Mouse (Mus musculus): ENCODE measurements around the gene Lias.

The Lias gene

DNA sequence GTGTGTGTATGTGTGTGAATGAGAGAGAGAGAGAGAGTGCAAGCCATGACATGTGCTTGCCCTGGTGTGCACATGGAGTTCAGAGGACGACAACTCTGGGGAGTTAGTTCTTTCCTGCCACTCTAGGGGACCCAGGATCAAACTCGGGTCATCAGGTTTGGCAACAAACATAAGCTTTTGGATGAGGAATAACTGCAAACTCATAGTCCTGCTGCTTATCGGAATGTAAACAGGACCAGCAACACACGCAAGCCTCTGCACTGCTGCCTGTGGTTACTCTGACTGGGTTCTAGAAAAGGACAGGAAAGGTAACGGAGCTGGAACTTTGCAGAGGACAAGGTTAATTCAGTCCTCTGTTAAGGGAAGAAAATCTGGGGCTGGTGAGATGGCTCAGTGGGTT, 34.0 kb downstream of the Lias start:
- DNase-seq (ENCODE audit: low spot score in 2 of 2): no peak

DNA sequence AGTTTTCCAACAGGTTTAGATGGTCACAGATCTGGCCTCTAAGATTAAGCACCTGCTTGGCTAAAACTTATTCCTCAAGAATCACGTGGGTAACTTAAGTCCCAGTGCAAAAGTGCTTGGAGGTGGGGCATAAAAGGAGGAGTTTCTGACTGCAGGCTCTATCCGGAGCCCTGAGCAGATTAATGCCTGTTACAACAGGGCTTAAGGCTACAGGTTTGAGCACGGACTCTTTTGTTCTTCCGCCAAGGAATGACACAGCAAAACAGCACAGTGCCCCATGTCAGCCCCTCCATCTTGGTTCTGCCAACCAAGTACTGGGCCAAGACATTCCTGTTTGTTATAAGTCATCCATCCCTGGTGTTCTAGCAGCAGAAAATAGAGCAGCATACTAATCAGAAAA, 37.0 kb downstream of the Lias start:
- no peak for DNase-seq (ENCODE audit: low spot score in 2 of 2)

DNA sequence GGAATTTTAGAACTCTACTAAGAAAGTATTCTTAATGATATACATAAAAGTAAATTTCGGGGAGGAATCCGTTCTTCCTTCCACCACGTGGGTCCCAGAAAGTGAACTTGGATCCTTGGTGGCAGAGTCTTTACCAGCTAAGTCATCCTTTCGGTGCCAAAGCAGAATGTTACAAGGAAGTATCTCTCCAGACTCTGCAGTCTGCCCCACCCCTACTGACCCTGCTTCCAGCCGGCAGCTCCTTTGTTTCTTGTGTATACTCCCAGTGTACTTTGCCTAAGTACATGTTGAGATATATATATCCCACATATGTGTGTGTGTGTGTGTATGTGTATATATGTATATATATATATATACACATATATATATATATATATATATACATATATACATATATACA, 38.1 kb downstream of the Lias start:
- DNase-seq (ENCODE audit: low spot score in 2 of 2): no peak

DNA sequence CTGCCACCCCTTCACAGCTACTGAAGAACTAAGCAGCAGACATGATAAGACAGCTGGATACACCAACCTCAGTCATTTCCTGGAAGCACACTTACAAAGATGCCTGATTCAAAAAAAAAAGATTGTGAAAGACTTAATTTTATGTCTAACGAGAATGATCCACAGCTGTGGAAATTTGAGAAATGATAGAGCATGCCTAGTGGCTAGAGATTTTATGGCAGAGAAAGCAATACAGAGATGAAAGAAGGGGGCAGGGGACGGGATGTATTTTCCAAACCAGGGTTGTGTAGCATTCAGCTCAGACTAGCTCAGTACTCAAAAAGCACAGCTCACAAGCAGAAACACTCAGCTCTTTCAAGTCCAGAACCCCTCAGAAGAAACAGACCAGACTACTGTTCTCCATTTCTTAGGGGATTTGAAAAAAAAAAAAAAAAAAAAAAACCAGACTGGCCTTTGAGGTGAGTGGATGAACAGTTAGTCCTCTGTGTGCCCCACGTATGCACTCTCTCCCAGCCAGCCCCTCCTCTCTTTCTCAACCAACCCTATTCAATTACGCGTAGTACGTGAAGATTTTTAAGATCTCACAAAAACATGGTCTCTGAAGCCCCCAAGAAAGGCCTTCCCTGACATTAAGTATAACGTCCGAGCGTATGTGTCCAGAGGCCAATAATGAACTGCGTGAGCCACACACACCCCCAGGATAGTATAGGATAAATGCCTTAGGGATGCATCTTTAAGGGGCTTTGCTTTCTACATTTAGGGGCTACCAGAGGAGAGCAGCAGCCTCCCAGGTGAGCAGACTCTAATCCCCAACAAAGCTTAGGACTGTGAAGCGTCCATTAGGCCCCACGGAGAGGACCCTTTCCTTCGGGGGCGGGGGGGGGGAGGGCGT, 43.4 kb downstream of the Lias start:
- DNase-seq (ENCODE audit: low spot score in 2 of 2): peak; percentile 21 to 51

DNA sequence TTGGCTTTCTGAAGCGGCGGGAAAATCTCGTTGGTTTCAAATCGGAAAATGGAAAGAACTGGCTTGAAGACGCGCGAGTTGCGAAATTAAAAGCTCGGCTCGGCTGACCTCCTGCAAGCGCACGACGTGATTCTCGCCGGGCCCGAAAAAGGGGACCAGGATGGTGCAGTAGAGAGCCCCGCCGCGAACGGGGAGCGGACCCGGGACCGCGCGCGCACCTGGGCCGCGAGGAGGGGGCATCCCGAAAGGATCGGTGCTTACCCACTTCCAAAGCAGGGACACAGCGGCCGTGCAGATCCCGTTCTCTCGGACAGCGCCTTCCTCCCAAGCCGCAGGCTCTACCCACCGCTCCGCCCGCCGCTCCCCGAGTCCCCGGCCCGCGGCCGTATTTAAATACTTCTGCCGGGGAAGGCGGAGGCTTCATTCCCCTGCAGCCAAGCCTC, 44.1 kb downstream of the Lias start:
- no peak for DNase-seq (ENCODE audit: low spot score in 2 of 2)

DNA sequence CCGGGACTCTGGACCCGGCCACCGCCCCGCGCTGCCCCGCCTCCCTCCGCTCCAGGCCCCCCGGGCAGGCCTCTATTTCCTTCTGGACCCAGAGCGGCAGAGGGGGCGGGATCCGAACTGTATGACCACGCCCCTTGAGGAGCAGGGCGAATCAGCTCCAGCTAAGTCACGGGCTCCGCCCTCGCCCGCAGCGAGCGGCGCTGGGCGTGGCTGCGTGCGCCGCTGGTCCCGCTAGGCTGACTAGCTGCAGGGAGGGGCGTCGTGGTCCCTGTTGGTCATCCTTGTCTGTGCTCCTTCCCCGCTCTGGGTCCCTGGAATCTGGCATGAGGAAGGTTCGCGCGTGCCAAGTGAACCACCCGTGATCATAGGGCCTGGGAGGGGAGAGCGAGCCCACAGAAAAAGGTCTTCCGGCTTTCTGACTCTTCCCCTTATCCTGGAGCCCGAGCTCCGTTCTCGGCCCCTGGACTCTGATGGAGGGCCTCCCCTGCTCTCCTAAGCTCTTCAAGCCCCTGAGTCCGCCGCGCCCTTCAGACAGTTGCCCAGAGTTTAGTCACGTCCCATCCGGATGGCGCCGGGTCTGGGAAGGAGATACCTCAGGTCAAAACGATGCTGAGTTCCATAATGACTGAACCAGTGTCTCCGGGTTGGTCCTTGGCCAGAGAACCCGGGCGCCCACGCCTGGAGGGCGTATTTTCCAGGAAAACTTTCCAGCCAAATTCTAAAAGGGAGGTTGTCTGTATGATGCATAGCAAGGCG, 44.7 kb downstream of the Lias start, which contains the start of gene Ugdh:
Gene Ugdh (minus strand): TSS at position 144 of the 756 bp plus-strand sequence.
- peak; percentile 92 to 96 for DNase-seq (ENCODE audit: low spot score in 2 of 2)

DNA sequence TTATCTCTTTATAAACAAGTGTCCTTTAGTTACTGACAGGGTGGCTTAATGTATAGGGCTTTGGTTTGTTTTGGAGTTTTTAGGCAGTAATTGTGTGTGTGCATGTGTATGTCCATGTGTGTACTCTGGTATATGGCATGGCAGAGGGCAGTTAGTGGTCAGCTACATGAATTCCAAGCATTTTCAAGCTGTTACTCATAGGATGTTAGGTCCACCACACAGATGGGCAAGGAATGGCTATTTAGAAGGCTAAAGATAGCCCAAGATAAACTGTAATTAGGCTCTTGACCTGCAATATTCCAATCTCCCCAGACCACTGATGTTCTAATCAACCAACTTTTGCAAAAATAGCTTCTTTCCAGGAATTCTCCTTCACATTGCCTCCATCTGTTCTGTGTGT, 46.7 kb downstream of the Lias start:
- no peak for DNase-seq (ENCODE audit: low spot score in 2 of 2)

DNA sequence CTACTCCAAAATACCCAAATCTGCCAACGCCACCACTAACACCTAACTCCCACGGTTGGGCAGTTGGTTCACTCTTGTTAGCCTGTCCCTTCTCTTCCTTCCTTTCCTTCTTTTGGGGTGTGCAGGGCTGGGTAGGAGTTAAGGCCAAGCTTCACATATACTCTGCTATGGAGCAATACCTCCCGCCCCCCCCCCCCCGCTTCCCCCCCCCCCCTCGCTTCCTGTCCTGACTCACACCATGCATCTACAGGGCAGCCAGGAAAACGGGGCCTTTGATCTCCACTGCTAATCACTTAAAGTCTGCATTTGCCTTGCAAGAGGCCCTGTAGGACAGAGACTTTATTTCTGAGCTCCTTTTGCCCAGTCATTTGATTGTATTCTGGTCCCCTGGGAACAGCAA, 53.7 kb downstream of the Lias start:
- DNase-seq (ENCODE audit: low spot score in 2 of 2): no peak

DNA sequence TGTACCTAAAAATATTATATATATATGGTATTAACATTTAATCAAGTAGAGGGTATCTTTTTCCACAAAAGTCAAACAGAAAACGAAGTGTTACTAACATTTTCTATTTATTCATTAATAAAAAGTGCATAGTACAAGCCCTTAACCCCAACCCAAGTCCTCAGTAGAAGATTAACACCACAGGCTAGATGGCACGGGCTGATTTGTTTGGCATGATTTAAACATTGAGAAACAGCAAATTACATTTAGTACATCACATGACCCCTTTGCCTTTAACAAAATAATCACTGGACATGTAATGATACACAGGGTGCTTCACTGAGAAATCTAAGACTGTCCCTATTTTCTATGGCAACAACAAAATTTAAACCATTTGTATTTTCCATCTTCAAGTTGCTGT, 55.5 kb downstream of the Lias start:
- DNase-seq (ENCODE audit: low spot score in 2 of 2): no peak

DNA sequence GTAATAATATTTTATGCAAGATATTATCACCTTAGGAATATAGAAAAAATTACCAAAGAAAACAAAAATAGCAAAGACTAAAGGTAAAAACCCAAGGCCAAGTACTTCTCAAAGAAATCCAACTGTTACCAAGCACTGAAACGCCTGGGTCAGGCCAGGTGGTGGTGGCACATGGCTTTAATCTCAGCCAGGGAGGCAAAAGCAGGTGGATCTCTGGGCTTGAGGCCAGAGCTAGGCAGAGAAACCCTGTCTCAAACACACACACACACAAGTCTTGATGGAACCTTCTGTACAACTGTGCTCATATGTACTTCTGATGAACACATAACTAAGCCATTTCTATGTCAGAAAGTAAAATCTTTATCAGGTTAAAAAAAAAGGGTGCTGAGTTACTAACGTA, 56.5 kb downstream of the Lias start:
- DNase-seq (ENCODE audit: low spot score in 2 of 2): no peak

DNA sequence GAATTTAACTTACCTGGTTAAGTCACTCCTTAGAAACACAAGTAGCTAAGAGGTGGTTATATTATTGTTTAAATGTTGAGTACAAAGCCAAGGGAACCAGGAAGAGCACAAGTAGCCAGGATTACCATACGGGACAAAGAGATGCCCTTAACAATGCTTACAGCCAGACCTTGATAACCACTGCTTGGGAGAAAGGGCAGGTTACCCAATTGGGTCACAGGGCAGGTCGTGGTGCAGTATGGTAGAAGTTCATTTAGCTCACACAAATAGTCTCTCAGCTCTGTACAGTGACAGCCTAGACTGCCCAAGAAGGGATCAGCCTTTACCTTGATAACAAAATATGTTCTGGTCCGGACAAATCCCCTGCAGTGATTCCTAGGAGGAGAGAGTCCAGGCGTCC, 57.6 kb downstream of the Lias start:
- DNase-seq (ENCODE audit: low spot score in 2 of 2): no peak

DNA sequence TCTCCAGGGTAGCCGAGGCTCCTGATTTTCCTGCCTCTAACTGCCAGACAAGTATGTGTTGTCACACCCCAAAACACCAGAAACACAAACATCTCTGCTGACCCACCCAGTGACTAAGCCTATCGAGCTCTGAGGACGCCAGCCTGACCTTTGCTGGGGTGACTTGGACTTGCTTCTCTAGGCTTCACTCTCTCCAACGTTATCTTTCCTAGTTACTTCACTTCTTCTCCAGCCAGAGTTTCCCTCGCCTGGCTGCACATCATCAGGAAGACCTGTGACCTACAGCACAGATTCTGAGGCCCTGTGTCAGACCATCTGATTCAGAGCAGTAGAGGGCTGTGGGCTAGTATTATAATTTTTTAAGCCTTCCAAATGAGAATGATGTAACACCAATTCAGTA, 63.5 kb downstream of the Lias start:
- no peak for DNase-seq (ENCODE audit: low spot score in 2 of 2)

DNA sequence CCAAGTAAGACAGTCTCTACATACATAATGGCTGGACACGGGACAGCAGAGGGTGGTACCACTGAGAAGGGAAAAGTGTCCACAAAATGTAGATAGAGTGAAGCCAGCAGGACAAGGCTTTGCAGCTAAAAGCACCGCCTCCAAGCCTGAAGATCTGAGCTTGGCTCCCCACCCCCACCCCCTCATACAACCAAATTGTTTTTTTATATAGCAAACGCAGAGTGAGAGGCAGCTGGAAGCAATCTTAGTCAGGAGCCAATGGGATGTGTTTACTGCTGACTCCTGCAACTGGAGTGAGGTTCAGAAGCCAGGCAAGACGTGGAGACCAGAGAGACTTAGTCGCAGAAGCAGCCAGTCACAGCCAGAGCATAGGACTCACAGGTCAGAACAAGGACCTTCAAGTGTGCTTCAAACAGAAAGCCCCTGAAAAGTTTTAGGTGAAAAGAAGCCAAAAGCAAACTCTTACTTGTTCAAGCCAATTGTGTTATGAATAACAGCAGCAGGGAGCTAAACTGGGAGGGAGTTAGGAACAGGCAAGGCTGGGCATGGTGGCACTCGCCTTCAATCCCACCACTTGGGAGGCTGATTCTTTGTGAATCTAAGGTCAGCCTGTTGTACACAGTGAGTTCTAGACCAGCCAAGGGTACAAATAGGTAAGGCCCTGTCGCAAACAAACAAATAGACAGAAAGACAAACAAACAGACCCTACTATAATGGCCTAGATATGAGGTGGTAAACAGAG, 66.0 kb downstream of the Lias start:
- no peak for DNase-seq (ENCODE audit: low spot score in 2 of 2)

DNA sequence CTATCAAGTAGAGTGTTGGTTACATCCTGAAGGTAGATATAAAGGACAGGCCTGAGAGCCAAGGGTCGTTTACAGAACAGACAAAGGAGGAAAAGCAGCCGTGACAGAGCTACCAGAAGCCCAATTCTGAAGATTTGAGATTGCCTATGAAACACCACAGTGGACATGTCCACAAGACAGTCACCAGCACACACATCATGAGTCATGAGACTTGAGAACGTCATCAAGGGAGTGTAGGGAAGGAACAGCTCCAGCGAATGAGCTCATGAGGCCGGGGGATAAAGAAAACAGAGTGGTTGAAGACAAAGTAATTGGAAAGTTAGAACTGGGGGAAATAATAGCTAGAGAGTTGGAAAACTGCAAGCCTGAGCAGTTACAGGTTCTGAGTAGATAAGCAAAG, 66.5 kb downstream of the Lias start:
- DNase-seq (ENCODE audit: low spot score in 2 of 2): no peak

DNA sequence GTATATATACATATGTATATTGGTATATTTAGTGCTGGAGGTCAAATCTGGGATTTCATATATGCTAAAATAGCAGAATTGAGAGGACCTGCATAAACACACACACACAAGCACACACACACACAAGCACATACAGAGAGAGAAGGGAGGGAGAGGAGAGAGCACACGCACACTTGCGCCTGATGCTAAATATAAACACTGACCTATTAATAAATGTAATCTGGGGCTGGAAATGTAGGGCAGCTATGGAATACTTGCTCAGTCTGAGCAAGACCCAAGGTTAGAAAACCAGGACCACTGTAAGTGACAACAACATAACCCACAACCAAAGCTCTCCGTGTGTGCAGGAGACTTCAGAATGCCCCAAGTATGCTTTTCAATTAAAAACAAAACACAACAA, 68.2 kb downstream of the Lias start:
- no peak for DNase-seq (ENCODE audit: low spot score in 2 of 2)
